Mouse (Mus musculus) testis, adult 2 months (tissue): ENCODE measurements around the gene Haus8. TPM values are rescaled to one million over a fixed set of nuclear protein-coding genes. Genes with fewer than 3 reads are reported as not detected.
"Not testable (repeated sequence)": the region's sequence is repeated elsewhere in the genome, so short reads cannot be mapped to it uniquely, and the experiment has no call there.

ENCODE experiments used
- H3K27ac ChIP-seq: fragments of 200-500 bp; 2 replicates; pipeline ENCODE4 v1.5.1; 2012; ENCODE audit warnings: low read depth, low read length; ENCODE audit not compliant: control insufficient read depth, insufficient read depth
- H3K27me3 ChIP-seq: fragments of 200-500 bp; 2 replicates; pipeline ENCODE4 v1.6.1; 2012; ENCODE audit warnings: mild to moderate bottlenecking, low read length, moderate library complexity; ENCODE audit not compliant: control insufficient read depth, insufficient read depth
- H3K36me3 ChIP-seq: fragments of 200-500 bp; 2 replicates; pipeline ENCODE4 v1.6.1; 2012; ENCODE audit warnings: mild to moderate bottlenecking, low read length; ENCODE audit not compliant: control insufficient read depth, insufficient read depth
- H3K4me1 ChIP-seq: fragments of 200-500 bp; 2 replicates; pipeline ENCODE4 v1.6.1; 2012; ENCODE audit warnings: low read length; ENCODE audit not compliant: control insufficient read depth, insufficient read depth
- H3K4me3 ChIP-seq: fragments of 200-500 bp; 2 replicates; pipeline ENCODE4 v1.5.1; 2012; ENCODE audit warnings: low read depth, mild to moderate bottlenecking, low read length, moderate library complexity, mixed read lengths; ENCODE audit not compliant: control insufficient read depth
- CTCF ChIP-seq: fragments of 200-500 bp; IDR thresholded peaks from 2 replicates; pipeline ENCODE4 v1.5.1; 2012; ENCODE audit warnings: low read depth, mild to moderate bottlenecking, inconsistent platforms, low read length, moderate library complexity; ENCODE audit not compliant: control insufficient read depth, insufficient read depth, insufficient replicate concordance
- POLR2A ChIP-seq: fragments of 200-500 bp; IDR thresholded peaks from 2 replicates; pipeline ENCODE4 v1.6.1; 2012; ENCODE audit warnings: low read depth, mild to moderate bottlenecking, inconsistent platforms, low read length, moderate library complexity; ENCODE audit not compliant: control insufficient read depth
- polyA plus RNA-seq: library from polyadenylated mRNA; depleted of rRNA; stranded (reverse); fragments of >200 nt; gene quantifications from 2 replicates; pipeline ENCODE4 v1.2.3, GENCODE M21; 2012; rRNA removed

Gene Haus8
- polyA plus RNA-seq, result 4.1 and 4.5 TPM in 2 replicates

DNA sequence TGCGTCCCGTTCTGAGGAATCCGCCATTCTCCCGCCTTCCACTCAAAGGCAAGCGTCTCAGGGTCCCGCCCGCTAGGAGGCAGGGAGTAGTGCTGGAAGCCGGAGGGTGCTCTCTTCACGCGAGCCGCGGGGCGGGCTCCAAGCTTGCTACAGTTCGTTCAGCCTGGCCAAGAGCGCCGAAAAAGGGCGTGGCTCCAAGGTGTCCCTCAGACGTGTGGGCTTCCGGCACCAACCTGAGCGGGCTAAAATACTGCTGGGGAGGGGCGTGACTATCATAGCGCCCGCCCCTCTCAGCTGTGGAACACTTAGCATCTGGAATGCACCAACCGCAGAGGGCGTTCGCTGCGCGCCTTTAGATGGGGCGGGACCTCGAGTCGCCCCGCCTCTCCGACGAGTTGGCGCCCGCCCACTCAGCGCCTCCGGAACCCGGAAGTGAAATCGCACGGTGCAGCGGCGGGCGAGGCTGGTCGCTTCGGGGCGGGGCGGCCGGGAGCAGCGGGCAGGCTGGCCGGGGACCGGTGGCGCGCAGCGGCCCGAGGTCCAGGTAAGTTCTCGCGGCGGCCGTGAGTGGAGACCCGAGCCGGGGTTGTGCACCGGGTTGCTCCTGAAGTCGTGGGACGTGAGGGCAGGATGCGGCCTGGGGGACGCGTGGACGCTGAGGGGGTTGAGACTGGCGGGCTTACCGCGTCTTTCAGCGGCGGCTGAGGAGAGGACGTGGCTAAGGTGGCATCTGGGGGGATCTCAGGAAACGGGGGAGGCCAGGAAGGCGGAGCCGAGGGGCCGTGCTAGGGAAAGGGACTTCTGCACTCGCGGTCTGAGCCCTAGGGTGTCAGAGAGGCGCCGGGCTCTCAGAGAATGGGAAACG lies at the start of gene Haus8, which contains the start of gene Myo9b:
TSS of gene Haus8 (minus strand) at position 649 of the 865 bp plus-strand sequence.
TSS of gene Myo9b (plus strand) at position 429 of the 865 bp plus-strand sequence.
- H3K4me1 ChIP-seq, result peaks cover 24% of the 10 kb centered on the region
- H3K27ac ChIP-seq, result peak within 1 kb of the TSS; percentile 77
- H3K36me3 ChIP-seq, result no peaks in the 10 kb centered on the region
- H3K27me3 ChIP-seq, result no peaks in the 10 kb centered on the region
- peak; percentile 59; the same call in 1 of the 2 replicates for TF ChIP-seq POLR2A
- 0 out of 2 replicates have a peak, but pooled peaks have one; percentile 6 for TF ChIP-seq CTCF
- peak within 1 kb of the TSS; percentile 95 for H3K4me3 ChIP-seq

GRCm38 (mm10) chr8:71319760-71320159 lies 47.0 kb upstream of the Haus8 start:
- not testable (repeated sequence) for H3K4me3 ChIP-seq, H3K36me3 ChIP-seq, H3K27me3 ChIP-seq, H3K4me1 ChIP-seq, H3K27ac ChIP-seq

DNA sequence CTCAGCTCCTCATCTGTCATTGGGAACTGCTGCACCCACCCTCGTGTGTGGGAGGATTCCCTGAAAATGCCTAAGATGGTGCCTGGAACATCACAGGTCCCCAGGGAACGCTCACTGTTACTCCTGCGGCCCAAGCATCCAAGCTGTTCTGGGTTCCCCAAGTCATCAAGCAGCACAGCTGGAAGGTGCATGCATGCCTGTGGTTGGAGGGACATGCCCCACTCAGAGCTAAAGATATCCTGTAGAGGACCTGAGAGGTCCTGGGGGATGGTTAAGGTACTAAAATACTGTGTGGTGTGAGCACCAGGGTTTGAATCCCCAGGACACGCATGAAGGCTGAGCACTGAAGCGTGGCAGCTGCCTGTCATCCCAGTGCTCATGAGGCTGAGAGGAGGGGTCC lies 45.9 kb upstream of the Haus8 start:
- H3K27ac ChIP-seq, H3K4me1 ChIP-seq, H3K36me3 ChIP-seq, H3K4me3 ChIP-seq, H3K27me3 ChIP-seq: not testable (repeated sequence)

DNA sequence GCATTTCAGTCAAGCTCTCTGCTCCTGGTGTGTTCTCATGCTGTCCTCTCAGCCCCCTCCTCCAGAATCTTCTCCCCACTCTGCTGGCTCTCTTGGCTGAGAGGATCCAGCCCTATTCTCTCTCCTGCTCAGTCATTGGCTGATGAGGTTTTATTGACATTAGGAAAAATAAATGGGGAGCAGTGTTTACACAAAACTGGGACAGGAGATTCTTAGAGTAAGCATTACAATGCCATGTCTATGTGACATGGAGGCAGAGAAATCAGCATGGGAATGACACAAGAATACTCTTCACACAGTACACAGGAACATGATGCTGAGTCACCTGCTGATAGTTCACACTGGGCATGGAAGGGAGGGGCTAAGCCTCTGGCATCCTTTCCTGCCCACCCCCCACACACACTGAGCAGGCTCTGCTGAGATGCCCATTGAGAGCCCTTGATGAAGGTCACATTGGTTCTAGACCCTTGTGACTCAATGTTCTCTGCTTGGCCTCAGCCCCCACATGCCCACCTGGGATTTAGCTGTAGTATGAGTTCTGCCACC lies 43.8 kb upstream of the Haus8 start:
- Histone ChIP-seq H3K4me3 (no peak overlapping the region), H3K27me3 (no peaks in the 10 kb centered on the region), H3K36me3 (no peaks in the 10 kb centered on the region), H3K27ac (no peak overlapping the region), H3K4me1 (no peaks in the 10 kb centered on the region)
- TF ChIP-seq CTCF (no peak), POLR2A (no peak)

GRCm38 (mm10) chr8:71315972-71316371 lies 43.2 kb upstream of the Haus8 start:
- Histone ChIP-seq H3K4me3 (no peak overlapping the region), H3K4me1 (no peaks in the 10 kb centered on the region), H3K27me3 (no peaks in the 10 kb centered on the region), H3K36me3 (no peaks in the 10 kb centered on the region), H3K27ac (no peak overlapping the region)
- no peak for TF ChIP-seq POLR2A
- TF ChIP-seq CTCF, result no peak

DNA sequence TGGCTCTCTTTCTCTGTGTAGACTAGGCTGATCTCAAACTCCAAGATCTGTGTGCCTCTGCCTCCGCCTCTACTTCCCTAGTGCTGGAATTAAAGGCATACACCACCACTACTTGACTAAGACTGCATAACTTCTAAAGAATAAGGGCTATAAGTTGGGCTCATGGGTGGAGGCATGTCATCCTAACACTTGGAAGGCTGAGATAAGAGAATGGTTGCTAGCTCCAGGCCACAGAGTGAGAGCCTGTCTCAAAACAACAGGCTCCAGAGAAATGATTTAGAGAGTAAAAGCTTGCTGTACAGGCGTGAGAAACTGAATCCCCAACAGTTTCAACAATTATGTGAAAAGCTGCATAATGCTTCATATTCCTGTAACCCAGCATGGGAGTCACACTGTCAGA lies 41.2 kb upstream of the Haus8 start:
- no peaks in the 10 kb centered on the region for H3K36me3 ChIP-seq
- no peak overlapping the region for H3K27ac ChIP-seq
- no peak overlapping the region for H3K4me3 ChIP-seq
- no peaks in the 10 kb centered on the region; the same call in 1 of the 2 replicates for H3K4me1 ChIP-seq
- no peaks in the 10 kb centered on the region for H3K27me3 ChIP-seq
- TF ChIP-seq POLR2A (no peak), CTCF (no peak)

GRCm38 (mm10) chr8:71312700-71313099 lies 40.0 kb upstream of the Haus8 start:
- no peaks in the 10 kb centered on the region; the same call in 1 of the 2 replicates for H3K4me1 ChIP-seq
- TF ChIP-seq POLR2A (no peak), CTCF (no peak)
- H3K4me3 ChIP-seq, result no peak overlapping the region
- no peaks in the 10 kb centered on the region for H3K36me3 ChIP-seq
- H3K27me3 ChIP-seq, result no peaks in the 10 kb centered on the region
- H3K27ac ChIP-seq, result no peak overlapping the region

DNA sequence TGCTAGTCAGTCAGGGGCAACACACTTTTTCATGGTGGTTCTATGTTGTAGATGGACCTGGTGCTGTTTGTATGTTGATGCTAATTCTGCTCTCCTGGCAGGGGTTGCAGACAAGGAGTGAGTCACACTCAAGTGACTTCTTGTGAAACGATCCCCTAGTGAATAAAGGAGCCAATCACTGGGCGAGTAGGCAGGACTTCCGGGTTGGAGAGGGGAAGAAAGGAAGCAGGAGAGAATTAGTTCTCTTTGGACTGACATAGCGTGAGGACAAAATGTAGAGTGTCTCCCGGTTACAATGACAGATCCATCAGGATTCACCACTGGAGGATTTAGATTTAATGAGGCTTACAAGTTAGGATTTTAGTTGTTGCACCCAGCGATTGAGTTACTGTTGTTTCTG lies 37.7 kb upstream of the Haus8 start:
- no peaks in the 10 kb centered on the region; the same call in 1 of the 2 replicates for H3K4me1 ChIP-seq
- H3K4me3 ChIP-seq, result no peak overlapping the region
- TF ChIP-seq CTCF, result no peak
- no peak for TF ChIP-seq POLR2A
- no peaks in the 10 kb centered on the region for H3K27me3 ChIP-seq
- no peaks in the 10 kb centered on the region for H3K36me3 ChIP-seq
- no peak overlapping the region for H3K27ac ChIP-seq
